Mouse (Mus musculus) right cerebral cortex, adult 2 months (tissue): ENCODE measurements around the gene Plekhm3.

Experiments
- DNase-seq, 2 experiments: peaks; one replicate each; pipeline ENCODE4 v3.0.0; 2021 to 2022; ENCODE audit warnings: low spot score in 2 of 2

Gene Plekhm3

DNA sequence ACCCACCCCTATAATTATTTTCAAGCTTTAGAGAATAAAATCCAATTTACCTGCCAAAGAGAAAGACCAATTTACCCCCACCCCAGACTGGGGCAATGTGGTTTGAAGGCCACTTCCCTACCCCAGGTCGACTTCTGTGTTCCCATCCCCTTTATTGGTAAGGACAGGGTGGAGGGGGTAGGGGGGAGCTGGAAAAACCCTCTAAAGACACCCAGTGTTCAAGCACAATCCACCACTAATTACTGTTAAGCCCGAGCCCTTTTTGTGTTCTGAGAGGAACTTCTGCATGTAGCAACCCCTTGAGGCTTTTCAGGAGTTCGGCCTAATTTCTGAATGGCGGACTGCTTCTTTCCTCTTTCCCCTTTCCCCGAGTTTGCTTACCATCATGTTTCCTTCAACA is 177.2 kb downstream of the Plekhm3 start:
- no peak for DNase-seq

DNA sequence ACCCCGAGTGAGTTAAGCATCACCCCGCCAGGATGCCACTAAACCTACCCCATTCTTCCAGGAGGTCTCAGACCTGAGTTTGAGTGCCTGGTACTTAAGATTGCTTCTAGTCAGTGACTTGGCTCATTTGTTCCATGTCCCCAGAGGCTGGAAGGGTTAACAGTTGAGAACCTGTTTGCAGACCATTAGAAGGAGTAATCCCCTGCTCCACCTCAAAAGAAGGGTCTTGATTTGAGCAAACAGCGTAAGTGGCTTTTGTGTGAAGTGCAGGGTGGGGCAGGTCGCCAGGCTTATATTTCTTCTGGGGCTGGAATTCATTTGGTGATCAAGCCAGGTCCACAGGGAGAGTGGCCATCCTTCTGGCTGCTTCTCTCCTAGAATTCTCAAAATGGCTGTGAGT is 183.3 kb downstream of the Plekhm3 start:
- no peak for DNase-seq

DNA sequence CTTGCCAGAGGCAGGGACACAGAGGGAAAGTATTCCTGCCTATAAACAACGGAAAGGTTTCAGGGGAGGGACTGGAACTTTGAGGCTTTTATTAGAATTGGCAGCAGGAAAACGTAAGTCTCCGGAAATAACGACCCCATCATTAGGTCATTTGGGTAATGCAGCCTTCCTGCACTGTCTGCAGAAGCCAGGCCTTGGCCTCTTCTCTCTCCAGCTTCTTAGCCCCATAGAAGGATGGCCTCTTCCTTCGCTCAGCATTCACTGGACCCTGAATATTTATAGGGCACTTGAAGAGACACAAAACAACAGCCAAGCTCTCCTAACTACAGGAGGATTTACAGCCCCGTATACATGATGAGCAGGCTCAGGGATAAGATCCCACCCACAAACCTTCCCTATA is 186.5 kb downstream of the Plekhm3 start:
- DNase-seq = no peak

DNA sequence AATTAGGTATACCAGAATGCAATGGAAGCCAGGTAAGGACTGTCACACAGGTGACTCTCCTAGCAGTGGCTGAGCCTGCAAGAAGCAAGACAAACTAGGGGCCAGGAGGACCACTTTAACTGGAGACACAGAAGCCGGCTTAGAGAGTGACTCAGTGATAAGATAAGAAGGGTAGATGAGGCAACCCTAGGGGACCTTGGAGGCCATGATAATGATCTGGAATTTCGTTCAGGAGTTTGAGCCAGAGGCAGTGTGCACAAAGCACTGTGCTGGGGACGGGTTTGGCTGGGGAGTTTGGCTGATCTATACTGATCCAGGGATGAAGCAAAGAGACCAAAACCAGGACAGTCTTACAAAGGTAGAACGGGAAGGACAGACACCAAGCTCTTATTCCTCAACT is 195.0 kb downstream of the Plekhm3 start:
- DNase-seq = no peak

DNA sequence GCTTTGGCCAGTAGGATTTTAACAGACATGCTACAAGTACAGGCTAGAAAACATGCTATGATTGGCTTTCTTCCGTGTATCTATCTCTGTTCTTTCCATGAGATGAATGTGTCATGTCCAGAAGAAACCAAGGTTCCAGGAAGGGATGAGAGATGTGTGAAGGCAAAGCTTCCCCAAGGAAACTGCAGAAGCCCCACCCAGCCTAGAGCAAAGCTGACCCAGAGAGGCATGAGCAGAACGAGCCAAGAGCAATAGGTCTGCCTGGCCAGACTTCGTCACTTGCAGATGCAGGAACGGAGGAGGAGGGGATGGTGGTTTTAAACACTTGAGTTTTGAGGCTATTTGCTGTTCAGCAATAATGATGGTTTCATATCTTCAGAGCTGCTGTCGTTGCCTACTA is 198.9 kb downstream of the Plekhm3 start:
- DNase-seq = no peak

DNA sequence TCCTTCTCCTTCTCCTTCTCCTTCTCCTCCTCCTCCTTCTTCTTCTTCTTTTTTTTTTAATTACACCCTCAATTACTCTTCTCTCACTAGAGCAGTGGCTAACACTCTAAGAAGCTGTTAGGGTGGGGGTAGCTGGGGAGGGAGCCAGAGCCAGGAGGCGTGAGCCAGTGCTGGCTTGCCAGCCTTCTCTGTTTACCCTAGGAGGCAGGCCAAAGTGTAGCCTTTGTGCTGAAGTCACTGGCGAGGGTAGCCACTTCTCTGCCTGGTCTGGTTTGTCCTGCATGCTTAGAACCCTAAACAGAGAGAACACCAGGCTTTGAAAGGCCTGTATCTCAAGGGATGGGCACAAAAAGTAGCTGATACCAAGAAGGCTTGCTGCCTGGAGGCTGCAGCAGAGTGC is 199.4 kb downstream of the Plekhm3 start:
- DNase-seq = no peak

DNA sequence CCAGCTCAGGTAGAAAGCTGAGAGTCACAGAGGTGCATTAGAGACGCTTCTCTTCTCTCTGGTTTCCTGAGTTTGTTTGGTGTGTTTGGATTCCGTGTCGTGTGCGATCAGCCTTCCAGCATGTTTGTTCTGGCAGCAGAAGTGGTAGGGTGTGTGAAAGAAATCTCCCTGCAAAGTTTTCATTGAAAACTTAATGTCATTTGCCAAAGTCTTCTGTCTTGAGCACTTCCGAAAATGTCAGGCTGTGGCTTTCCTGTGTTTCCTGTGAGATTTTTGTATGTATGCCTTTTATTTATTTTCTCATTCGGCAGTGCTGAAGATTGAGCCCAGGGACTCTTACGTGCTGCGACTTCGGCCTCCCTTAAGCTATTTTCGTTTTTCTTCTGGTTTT is 200.0 kb downstream of the Plekhm3 start:
- DNase-seq = no peak

DNA sequence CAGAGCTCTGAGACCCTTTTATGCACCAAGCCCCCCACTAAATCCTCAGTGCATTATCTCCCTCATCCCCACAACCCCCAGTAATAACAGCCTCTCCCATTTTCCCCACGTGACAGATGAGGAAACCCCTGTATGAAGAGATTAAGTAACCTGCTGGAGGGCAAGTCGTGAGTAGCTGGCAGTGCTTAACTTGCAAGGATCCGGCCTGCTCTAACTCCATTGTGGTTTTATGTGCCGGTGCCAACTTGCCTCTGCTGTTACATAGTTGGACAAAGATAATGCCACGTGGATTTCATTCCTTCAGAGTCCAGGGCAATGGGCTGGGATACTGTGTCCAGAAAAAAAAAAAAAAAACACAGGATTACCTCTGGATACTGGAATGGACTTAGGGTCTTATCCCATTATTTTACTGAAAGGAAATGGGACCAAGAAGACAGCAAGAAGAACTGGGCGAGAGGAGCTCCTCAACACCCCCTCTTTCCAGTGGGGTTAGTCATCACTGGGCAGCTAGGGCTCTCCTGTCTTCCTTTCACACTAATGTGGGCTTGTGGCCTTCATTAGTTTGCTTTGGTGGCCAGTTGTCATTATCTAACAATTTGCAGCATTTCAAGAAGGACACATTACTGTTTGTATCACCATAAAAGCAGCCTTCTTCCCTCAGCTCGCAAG is 200.5 kb downstream of the Plekhm3 start:
- no peak for DNase-seq

DNA sequence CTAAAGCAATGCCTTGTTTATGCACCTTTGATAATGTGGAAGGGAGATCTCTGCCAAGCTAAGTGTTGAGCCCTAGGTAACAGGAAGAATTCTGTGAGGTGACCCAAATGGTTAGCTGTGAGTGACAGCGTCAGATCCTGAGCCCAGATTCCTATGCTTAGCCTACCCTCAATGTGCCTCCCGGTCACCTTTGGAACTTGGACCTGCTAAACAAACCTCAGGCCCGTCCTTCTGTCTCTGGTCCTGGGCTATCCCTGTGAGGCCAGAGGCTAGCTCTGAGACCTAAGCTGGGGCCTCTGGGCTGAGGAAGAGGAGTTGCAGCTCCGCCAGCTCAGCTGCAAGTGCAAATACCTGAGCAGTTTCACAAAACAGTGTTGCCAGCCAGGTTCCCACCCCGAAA is 202.0 kb downstream of the Plekhm3 start:
- no peak for DNase-seq

DNA sequence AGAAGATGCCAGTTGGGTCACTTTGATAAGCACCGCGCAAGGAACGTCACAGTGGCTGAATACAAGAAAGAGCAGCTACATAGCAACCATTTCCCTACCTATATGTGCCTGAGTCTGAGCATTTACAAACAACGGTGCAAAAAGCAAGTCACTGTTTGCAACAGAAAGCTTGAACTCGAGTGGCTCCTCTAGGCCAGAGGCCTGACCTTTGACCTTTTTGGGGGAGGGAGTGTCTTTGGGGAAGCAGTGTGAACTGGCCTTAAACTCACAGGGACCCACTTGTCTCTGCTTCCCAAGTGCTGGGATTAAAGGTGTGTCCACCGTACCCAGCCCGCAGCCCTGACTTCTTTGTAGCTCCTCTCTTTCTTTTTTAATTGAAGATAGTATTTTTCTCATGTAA is 203.0 kb downstream of the Plekhm3 start:
- DNase-seq = no peak

DNA sequence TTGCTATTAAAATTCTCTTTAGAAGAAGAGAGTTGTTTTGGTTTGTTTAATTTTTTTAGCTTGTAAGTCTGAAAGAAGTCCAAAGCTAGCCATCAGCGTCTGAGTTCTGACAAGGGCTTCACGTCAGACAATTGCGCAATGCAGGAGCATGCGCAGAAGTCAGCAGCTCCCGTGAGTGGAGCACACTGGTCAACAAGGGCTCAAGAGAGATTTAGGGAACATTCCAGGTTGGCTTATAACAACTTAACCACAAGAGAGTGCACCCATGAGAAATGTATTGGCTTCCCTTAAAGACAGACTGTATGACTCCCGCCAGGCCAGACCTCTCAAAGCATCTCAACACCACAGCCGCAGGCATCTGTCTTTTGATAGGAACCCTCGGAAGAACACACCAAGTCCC is 203.5 kb downstream of the Plekhm3 start:
- DNase-seq = no peak

DNA sequence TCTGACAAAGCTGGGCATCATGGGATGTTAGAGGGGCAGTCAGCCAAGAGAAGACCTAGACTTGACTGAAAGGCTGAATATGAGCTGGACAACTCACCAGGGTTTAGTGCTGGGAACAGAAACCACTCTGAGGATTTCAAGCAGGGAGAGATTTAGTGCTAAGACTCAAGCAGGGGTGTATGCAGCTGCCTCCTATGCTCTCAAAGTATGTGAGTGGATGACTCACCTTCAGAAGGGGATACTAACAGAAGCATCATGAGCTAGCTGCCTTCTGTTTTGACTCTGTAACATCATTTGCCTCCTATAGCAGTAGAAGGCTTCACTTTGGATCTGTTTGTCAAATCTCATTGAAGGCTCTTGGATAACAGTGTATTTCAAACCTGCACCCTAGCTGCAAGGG is 212.0 kb downstream of the Plekhm3 start:
- no peak for DNase-seq

DNA sequence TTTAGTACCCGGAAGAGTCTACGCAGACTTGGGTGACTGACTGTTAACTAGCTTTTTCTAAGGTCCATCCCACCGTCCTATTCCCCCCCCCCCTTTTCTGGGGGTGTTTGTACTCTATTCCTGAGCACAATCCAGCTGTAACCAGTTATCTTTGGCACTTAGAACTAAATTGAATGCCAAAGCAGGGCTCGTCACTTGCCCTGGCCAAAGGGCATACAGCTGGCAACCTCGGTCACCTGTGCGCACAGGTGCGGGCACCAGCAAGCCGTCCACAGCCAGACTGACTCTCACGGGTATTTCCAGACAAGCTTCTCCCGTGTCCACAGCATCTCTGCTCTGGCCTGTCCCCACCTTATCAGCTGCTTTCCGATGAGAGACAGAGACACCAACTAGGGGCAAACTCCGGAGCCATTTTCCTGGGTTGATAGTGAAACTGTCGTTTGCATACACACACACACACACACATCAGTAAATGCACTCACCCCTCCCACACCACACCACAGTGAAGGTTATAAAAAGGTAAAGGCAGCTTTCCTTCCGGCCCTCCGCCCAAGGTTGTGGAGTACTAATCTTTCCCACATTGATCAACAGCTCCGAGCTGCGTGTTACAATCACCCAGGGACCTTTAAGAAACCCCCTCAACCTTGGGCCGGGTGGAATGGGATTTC is 213.7 kb downstream of the Plekhm3 start:
- DNase-seq = no peak

DNA sequence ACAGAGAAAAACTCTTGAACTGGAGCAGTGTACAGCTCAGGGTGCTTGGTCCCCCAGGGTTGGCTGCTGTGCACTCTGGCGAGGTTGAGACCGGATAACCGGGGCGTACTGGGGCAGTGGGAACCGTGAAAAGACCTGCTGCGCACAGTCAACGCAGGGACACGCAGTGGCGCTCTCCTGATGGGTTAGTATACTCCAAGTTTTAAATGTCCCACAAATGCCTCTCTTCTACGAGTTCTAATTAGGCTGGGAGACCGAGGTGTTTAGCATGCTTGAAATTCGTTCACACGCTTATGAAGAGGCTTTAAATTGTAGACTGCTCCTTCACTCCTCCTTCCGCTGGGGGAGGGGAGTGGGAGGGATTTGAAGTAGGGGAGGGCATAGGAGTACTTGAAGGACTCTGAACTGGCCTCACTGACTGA is 218.0 kb downstream of the Plekhm3 start:
- no peak for DNase-seq

DNA sequence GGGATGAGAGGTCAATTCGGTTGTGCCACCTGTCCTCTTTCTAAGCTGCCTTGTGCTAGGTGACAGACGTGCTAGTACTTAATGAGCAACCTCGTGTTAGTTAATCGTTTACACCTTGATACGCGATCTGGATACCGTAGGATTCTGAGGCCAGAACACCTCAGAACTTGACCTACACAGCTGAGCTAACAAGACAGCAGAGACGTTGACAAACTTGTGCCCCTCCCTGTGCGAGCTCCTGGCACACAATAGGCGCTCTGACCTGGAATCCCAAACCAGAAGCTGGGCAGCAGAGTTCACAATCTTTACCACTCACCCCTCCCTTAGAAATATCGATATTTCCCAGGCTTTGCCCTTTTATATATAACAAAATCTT is 218.5 kb downstream of the Plekhm3 start:
- DNase-seq = no peak

DNA sequence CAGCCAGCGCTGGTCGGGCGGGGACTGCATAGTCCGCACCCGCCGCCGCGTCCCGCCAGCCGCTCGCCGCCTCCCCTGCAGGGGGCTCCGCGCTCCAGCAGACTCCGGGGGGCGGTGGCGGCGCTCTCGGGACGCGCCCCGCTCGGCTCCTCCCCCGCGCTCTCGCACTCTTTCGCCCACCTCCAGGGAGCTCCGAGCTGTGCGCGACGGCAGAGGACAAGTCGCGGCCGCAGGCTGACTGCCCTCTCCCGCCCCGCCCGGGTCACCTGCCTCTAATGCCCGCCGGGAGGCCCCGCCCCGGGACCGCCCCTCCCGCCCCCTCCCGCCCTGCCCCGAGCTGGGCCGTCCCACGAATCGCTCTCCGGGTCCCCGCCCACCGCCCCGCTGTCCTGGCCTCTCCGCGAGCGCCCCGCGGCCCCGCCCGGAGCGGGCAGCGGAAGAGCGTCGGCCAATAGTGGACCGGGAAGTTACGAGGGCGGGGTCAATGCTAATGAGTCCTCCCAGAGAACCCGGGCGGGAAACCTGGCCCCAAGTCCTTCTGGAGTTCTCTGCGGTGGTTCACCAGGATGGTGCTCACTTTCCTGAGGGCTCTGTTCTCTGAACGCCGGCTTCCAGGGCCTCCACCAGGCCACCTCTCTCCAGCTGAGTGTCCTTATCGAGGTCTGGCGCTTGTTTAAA is 219.0 kb downstream of the Plekhm3 start, which contains the start of gene Fzd5:
TSS of gene Fzd5 (minus strand) at position 250 of the 678 bp plus-strand sequence.
- peak; percentile 56 to 60 for DNase-seq

DNA sequence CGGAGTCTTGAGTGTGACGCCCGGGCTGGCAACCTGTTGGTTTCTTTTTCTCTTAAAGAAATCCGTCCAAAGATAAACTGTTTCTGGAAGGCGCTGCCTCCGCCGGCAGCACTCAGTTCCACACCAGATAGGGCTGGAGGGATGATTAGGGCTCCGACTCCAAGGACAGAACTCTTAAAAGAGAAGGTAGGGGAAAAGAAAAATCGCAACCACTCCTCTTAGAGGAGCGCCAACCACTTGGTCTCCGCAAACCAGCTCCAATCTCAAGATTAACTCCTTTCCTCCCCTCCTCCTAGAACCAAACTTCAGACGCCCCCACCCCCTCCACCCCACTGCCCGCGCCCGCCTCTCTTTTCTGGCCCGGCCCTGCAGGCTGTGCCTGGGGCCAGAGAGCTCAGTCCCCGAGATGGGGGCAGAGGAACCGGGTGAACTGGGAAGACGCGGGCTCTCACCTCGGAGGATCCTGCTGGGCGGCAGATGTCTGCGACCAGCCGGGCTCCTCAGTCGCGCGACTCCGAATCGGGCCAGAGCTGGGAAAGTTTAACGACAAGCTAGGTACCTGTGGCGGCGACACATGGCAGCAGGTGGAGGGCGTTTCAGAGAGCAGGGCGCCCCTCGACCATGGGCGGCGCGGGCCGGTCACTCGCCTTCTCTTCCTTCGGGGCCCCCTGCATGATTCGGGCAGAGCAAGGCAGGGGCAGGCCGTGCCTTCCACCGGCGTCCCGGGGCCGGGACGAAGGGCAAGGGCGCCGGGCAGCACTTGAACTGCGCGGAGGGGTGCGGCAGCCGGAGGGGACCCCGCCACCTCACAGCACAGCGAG is 219.7 kb downstream of the Plekhm3 start:
- no peak for DNase-seq
